Mouse (Mus musculus) forebrain, postnatal 0 days (tissue): ENCODE measurements around the gene Hp1bp3. TPM values are rescaled to one million over a fixed set of nuclear protein-coding genes. Genes with fewer than 3 reads are reported as not detected.
A peak's percentile ranks its signal among the peaks of the same experiment; 100 is the strongest.

Experiments used
- ATAC-seq: fragments of 200-750 bp; cut with Nextera tagmentation; 2 replicates; pipeline ENCODE4 v1.8.0; 2017; ENCODE audit warnings: mild to moderate bottlenecking, moderate library complexity
- DNase-seq: peaks from one replicate; pipeline ENCODE4 v3.0.0-alpha.2; 2015
- H3K27ac ChIP-seq: fragments of 300-500 bp; sonication (generic); 2 replicates; pipeline ENCODE4 v1.5.1; 2014; ENCODE audit warnings: low read depth, mild to moderate bottlenecking, antibody characterized with exemption, low read length, moderate library complexity, mixed read lengths
- H3K27me3 ChIP-seq: fragments of 300-500 bp; sonication (generic); 2 replicates; pipeline ENCODE4 v1.6.1; 2014; ENCODE audit warnings: mild to moderate bottlenecking, low read length, mixed read lengths; ENCODE audit not compliant: insufficient read depth
- H3K36me3 ChIP-seq: fragments of 300-500 bp; sonication (generic); 2 replicates; pipeline ENCODE4 v1.6.1; 2014; ENCODE audit warnings: mild to moderate bottlenecking, moderate library complexity; ENCODE audit not compliant: insufficient read depth
- H3K4me1 ChIP-seq: fragments of 300-500 bp; sonication (generic); 2 replicates; pipeline ENCODE4 v1.6.1; 2014; ENCODE audit warnings: antibody characterized with exemption; ENCODE audit not compliant: insufficient read depth
- H3K4me2 ChIP-seq: fragments of 300-500 bp; sonication (generic); 2 replicates; pipeline ENCODE4 v1.6.1; 2014; ENCODE audit warnings: low read depth, mild to moderate bottlenecking, moderate library complexity
- H3K4me3 ChIP-seq: fragments of 300-500 bp; sonication (generic); 2 replicates; pipeline ENCODE4 v1.5.1; 2014; ENCODE audit warnings: low read depth, low read length, mixed read lengths
- H3K9ac ChIP-seq: fragments of 300-500 bp; sonication (generic); 2 replicates; pipeline ENCODE4 v1.6.1; 2014; ENCODE audit warnings: mild to moderate bottlenecking
- H3K9me3 ChIP-seq: fragments of 300-500 bp; sonication (generic); 2 replicates; pipeline ENCODE4 v1.6.1; 2016; ENCODE audit warnings: low read length
- CTCF ChIP-seq: sonication (generic); IDR thresholded peaks from 2 replicates; pipeline ENCODE4 v1.5.1; 2016; ENCODE audit warnings: antibody characterized with exemption, control low read depth, low read depth
- WGBS: fragments of 180-500 bp; shearing (Covaris S2); extraction: QIAGEN DNeasy Blood & Tissue Kit; methylation state at CpG from one replicate; pipeline ENCODE4 v1.1.7; 2014; 5-methylcytosine and 5-hydroxymethylcytosine counted together
- polyA plus RNA-seq: library from polyadenylated mRNA; unstranded; fragments of >200 nt; fragmentation: Nextera tagmentation; extraction: Ambion mirVana; gene quantifications from 2 replicates; pipeline ENCODE4 v1.2.1, GENCODE M21; 2015
- total RNA-seq: library from RNA; depleted of rRNA; stranded (reverse); fragments of >200 nt; gene quantifications from 2 replicates; pipeline ENCODE4 v1.2.3, GENCODE M21; 2014; rRNA removed

Gene Hp1bp3
- total and polyA plus RNA-seq, 2 experiments from 2014 or later, result 209 to 217 TPM

DNA sequence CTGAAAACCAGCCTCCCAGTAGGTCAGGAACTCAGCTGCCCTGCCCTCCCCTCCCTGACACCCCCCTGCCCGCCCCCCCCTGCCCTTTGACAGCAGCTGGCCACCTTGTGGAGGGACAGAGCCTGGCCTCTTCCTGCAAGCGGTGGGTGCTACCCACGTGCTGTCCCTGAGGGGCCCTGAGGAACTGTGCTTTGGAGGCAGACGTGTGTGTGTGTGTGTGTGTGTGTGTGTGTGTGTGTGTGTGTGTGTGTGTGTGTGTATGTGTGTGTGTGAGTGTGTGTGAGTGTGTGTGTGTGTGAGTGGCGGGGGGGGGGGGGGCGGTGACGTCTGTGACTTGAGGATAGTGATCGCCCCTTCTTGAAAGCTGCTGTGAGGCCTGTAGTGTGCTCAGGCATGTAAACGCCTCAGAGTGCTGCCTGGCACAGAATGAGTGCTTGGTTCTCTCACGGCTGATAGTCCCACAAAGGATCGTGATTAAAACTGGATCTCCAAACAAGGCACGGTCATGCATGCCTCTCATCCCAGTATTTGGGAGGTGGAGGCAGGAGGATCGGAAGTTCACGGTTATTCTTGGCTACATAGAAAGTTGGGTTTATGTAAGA, 78.0 kb downstream of the Hp1bp3 start:
- H3K4me2 ChIP-seq, result no peak overlapping the region
- no peaks in the 10 kb centered on the region for H3K27me3 ChIP-seq
- no peak for TF ChIP-seq CTCF
- no peak overlapping the region for H3K9ac ChIP-seq
- no peaks in the 10 kb centered on the region for H3K36me3 ChIP-seq
- no peaks in the 10 kb centered on the region for H3K9me3 ChIP-seq
- no peak overlapping the region for H3K4me3 ChIP-seq
- ATAC-seq (peak; percentile 72), DNase-seq (no peak)
- 59% methylated on average over 11 of the region's 14 CpGs for WGBS
- H3K4me1 ChIP-seq, result no peaks in the 10 kb centered on the region; the same call in 1 of the 2 replicates
- H3K27ac ChIP-seq, result peak overlapping the region; percentile 78; the same call in 1 of the 2 replicates

Other genes with a start within 250 kb of the Hp1bp3 start
- 61.9 and 67.0 TPM in 2 replicates for gene Eif4g3, start 223.3 kb upstream of the Hp1bp3 start, total RNA-seq
- gene Eif4g3, start 223.3 kb upstream of the Hp1bp3 start, polyA plus RNA-seq, result 28.8 and 38.4 TPM in 2 replicates
- 17.8 and 18.2 TPM in 2 replicates for gene Sh2d5, start 34.1 kb downstream of the Hp1bp3 start, total RNA-seq
- gene Sh2d5, start 34.1 kb downstream of the Hp1bp3 start, polyA plus RNA-seq, result 10.8 and 13.8 TPM in 2 replicates
- gene Kif17, start 34.1 kb downstream of the Hp1bp3 start, total RNA-seq, result 2.3 and 4.0 TPM in 2 replicates
- gene Kif17, start 34.1 kb downstream of the Hp1bp3 start, polyA plus RNA-seq, result 2.6 and 4.2 TPM in 2 replicates
- 160 and 184 TPM in 2 replicates for gene Ddost, start 88.4 kb downstream of the Hp1bp3 start, total RNA-seq
- 181 and 212 TPM in 2 replicates for gene Ddost, start 88.4 kb downstream of the Hp1bp3 start, polyA plus RNA-seq
- gene Pink1, start 110.0 kb downstream of the Hp1bp3 start, total RNA-seq, result 224 and 230 TPM in 2 replicates
- gene Pink1, start 110.0 kb downstream of the Hp1bp3 start, polyA plus RNA-seq, result 152 TPM in 2 replicates
- gene Cda, start 151.7 kb downstream of the Hp1bp3 start, total RNA-seq, result 3.6 TPM in 2 replicates
- gene Cda, start 151.7 kb downstream of the Hp1bp3 start, polyA plus RNA-seq, result 3.2 and 4.9 TPM in 2 replicates
- 11.9 and 14.7 TPM in 2 replicates for gene Fam43b, start 180.2 kb downstream of the Hp1bp3 start, total RNA-seq
- gene Fam43b, start 180.2 kb downstream of the Hp1bp3 start, polyA plus RNA-seq, result 18.9 and 22.6 TPM in 2 replicates
- 30.1 and 32.4 TPM in 2 replicates for gene Mul1, start 218.4 kb downstream of the Hp1bp3 start, total RNA-seq
- gene Mul1, start 218.4 kb downstream of the Hp1bp3 start, polyA plus RNA-seq, result 13.5 and 19.4 TPM in 2 replicates
- gene Camk2n1, start 238.0 kb downstream of the Hp1bp3 start, total RNA-seq, result 45.9 and 48.3 TPM in 2 replicates
- gene Camk2n1, start 238.0 kb downstream of the Hp1bp3 start, polyA plus RNA-seq, result 17.1 and 21.4 TPM in 2 replicates